Mouse (Mus musculus) hindbrain, embryonic 13.5 days (tissue): ENCODE data around the gene Amotl1. TPM values are rescaled to one million over a fixed set of nuclear protein-coding genes. Genes with fewer than 3 reads are reported as not detected.
"Not testable (repeated sequence)": the region's sequence is repeated elsewhere in the genome, so short reads cannot be mapped to it uniquely, and the experiment has no call there.

Experiments used
- ATAC-seq: fragments of 200-750 bp; cut with Nextera tagmentation; 2 replicates; pipeline ENCODE4 v1.8.0; 2017; ENCODE audit warnings: moderate TSS enrichment; ENCODE audit not compliant: low FRiP score
- H3K27ac ChIP-seq: fragments of 300-500 bp; sonication (generic); 2 replicates; pipeline ENCODE4 v1.5.1; 2015; ENCODE audit warnings: inconsistent platforms, mild to moderate bottlenecking, moderate library complexity
- H3K27me3 ChIP-seq: fragments of 300-500 bp; sonication (generic); 2 replicates; pipeline ENCODE4 v1.6.1; 2015; ENCODE audit warnings: mild to moderate bottlenecking, inconsistent platforms
- H3K36me3 ChIP-seq: fragments of 300-500 bp; sonication (generic); 2 replicates; pipeline ENCODE4 v1.6.1; 2015; ENCODE audit warnings: mild to moderate bottlenecking, inconsistent platforms
- H3K4me1 ChIP-seq: fragments of 300-500 bp; sonication (generic); replicated peaks from 2 replicates; pipeline ENCODE4 v1.6.1; 2015; ENCODE audit warnings: inconsistent platforms
- H3K4me2 ChIP-seq: fragments of 300-500 bp; sonication (generic); 2 replicates; pipeline ENCODE4 v1.6.1; 2015; ENCODE audit warnings: inconsistent platforms, mild to moderate bottlenecking, moderate library complexity
- H3K4me3 ChIP-seq: fragments of 300-500 bp; sonication (generic); 2 replicates; pipeline ENCODE4 v1.5.1; 2015; ENCODE audit warnings: mild to moderate bottlenecking, inconsistent platforms
- H3K9ac ChIP-seq: fragments of 300-500 bp; sonication (generic); 2 replicates; pipeline ENCODE4 v1.6.1; 2015; ENCODE audit warnings: mild to moderate bottlenecking, inconsistent platforms
- H3K9me3 ChIP-seq: fragments of 300-500 bp; sonication (generic); 2 replicates; pipeline ENCODE4 v1.6.1; 2016; ENCODE audit warnings: inconsistent platforms
- WGBS: fragments of 180-500 bp; shearing (Covaris S2); methylation state at CpG from one replicate; pipeline ENCODE4 v1.1.7; 2015; 5-methylcytosine and 5-hydroxymethylcytosine counted together
- polyA plus RNA-seq: library from polyadenylated mRNA; unstranded; fragments of >200 nt; fragmentation: Nextera tagmentation; extraction: Ambion mirVana; gene quantifications from 2 replicates; pipeline ENCODE4 v1.2.1, GENCODE M21; 2015

Amotl1 gene
- 8.8 and 10.4 TPM in 2 replicates for polyA plus RNA-seq

DNA sequence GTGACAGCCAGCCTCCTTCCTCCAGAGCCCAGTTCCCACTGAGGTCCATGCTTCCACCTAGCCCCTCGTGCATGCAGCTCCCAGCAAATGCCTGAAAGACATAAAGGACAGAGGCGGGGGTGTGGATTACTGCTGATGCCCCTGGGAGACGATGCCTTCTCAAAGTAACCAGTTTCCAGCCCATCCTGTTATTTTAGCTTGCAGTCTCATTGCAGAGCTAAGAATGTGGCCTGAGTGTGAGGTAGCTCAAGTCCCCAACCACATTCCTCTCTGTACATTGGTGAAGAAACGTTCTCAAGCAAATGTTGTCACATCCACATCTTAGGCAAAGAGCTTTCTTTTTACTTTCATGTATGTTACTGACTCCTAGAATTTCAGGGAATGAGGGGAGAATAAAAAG, at the start of gene Amotl1:
Amotl1 (minus strand) TSS at position 101 of the 400 bp plus-strand sequence.
- Histone ChIP-seq H3K4me1 (peaks cover 30% of the 10 kb centered on the region), H3K9ac (no peak within 1 kb of the TSS), H3K27ac (no peak within 1 kb of the TSS), H3K36me3 (no peaks in the 10 kb centered on the region), H3K4me3 (no peak within 1 kb of the TSS), H3K27me3 (no peaks in the 10 kb centered on the region), H3K9me3 (no peaks in the 10 kb centered on the region), H3K4me2 (no peak within 1 kb of the TSS)
- WGBS = 58% methylated on average over 4 of the region's 4 CpGs
- ATAC-seq = no peak

DNA sequence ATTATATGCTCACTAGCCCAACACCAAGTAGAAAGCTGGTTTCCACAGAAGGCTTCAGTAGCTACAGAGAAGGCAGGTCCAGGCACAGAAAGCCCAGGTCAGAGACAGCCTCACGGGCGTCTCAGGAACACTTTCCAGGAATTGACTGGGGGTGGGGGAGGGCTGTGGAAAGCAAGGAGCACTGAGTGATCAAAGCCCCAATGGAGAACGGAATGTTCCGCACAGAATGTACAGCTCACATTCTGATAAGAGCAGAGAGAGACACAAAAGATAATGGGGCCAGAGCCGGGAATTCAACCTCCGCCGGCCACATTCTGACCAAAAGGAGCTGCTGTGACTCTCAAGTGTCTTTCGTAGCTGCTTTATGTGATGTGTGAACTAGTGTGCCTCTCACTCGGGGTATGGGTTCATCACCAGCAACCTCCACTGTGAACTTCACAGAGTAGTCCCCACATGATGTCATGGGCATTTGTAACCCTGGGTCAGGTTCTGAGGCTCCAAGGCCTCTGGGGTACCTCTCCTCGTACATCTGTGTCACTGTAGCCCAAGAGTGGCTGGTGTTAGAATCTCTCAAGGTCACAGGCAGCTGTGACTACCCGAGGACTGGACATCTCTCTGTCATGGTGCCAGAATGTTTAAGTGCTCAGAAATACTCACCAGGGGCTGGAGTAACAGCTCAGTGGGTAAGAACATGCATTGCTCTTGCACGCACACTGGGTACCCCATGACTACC, 44.7 kb upstream of the Amotl1 start:
- Histone ChIP-seq H3K9me3 (no peaks in the 10 kb centered on the region), H3K4me2 (no peak overlapping the region), H3K36me3 (no peaks in the 10 kb centered on the region), H3K4me1 (no peaks in the 10 kb centered on the region), H3K27ac (no peak overlapping the region), H3K4me3 (no peak overlapping the region), H3K9ac (no peak overlapping the region), H3K27me3 (no peaks in the 10 kb centered on the region)
- no peak for ATAC-seq
- 79% methylated on average over 12 of the region's 12 CpGs for WGBS

DNA sequence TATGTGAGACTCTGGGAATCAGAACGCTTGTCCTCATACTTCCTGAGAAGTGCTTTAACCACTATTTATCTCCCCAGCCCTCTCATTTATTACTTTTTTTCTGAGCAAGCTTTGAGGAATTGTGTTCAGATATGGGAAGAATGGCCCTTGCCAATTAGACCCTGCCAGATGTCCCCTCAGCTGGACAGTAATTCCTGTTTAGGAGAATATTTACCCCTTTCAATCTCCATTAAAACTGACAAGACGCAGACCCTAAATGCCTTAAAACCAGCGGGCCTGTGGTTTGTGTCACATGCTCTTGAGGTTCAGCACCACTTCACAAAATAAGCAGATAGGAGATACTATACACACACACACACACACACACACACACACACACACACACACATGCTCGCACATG, 39.5 kb upstream of the Amotl1 start:
- no peak overlapping the region for H3K27ac ChIP-seq
- H3K4me3 ChIP-seq = no peak overlapping the region
- no peaks in the 10 kb centered on the region for H3K27me3 ChIP-seq
- H3K9me3 ChIP-seq = no peaks in the 10 kb centered on the region
- H3K9ac ChIP-seq = no peak overlapping the region
- no peak overlapping the region for H3K4me2 ChIP-seq
- no peaks in the 10 kb centered on the region for H3K36me3 ChIP-seq
- ATAC-seq = no peak
- no peaks in the 10 kb centered on the region for H3K4me1 ChIP-seq
- 72% methylated on average over 4 of the region's 4 CpGs for WGBS

DNA sequence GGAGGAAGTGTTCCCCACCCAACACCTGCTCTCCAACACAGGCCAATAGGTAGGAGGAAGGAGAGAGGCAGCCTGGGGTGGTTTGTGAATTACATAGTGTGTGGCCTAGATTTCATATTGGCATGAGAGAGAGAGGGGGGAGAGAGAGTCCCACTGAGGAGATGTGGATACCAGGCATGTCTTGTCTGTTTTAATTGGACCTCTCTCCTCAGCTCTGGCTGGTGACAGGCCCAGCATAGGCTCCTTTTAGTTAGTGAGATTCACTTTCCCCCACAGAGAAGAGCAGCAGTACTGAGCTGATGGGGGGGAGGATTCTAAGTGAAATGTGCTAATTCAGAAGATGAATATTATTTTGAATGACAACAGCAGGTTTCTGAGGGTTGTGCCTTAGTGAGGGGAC, 37.9 kb upstream of the Amotl1 start:
- H3K36me3 ChIP-seq = no peaks in the 10 kb centered on the region
- H3K27me3 ChIP-seq = no peaks in the 10 kb centered on the region
- H3K4me3 ChIP-seq = no peak overlapping the region
- H3K4me2 ChIP-seq = no peak overlapping the region
- no peak overlapping the region for H3K27ac ChIP-seq
- no peaks in the 10 kb centered on the region for H3K4me1 ChIP-seq
- H3K9ac ChIP-seq = no peak overlapping the region
- no peak for ATAC-seq
- H3K9me3 ChIP-seq = no peaks in the 10 kb centered on the region

DNA sequence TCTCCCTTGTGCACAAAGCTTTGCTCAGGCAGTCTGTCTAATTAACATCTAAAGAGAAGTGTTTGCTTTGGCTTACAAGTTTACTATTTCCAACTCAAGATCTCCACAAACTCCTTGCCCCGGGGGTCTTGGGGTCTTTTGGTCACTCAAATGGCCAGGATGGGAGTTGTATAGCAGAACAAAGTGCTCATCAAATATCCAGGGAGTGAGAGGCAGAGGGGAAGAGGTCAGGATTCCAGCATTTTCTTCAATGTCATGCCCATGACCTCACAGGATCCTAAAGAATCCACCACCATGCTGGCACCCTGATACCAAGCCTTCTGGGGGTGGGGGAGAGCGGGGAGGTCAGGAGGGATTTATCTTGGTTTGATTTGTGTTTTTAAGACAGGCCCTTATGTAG, 35.7 kb upstream of the Amotl1 start:
- no peak for ATAC-seq
- 46% methylated on average over 2 of the region's 2 CpGs for WGBS

DNA sequence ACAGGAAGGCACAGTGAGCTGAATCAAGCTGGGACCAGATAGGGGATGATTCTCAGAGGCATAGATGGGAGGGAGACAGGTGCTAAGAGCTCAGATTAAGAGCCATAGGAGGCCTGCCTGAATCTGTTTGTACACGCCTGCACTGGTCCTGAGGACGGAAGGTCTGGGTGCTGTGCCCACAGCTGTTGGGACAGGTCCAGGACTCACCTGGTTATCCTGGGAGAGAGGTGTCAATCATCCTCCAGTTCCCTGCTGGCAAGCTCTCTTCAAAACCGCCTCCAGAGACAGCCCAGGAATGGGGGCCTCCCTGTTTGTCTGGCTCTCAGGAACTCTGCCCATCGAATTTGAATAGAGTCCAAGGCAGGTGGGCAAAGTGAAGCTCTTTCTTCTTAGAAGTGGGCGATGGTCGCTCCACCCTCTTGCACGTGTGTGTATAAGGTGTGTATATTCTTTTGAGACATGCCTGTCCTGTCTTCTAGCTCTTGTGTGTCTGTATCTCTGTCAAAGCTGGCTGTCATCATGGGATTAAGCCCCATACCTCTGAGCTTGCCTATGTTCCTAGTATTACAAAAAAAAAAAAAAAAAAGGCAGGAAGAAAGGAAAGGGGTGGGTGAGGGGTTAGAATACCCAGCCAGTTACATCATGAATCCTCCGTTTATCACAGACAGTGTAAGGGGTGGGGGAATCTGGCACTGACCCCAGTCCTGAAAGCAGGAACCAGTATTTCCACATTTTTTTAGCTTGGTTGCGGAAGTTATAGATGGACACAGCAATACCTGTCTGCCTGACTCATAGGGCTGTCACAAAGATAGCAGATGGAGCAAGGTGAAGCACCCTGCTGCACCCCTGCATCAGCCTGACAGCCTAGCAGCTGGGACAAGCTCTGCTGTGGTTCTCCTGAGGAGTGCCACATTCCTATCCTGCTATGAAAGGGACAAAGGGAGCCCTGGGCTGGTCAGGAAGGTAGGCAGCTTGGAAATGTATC, 31.1 kb upstream of the Amotl1 start:
- whole genome bisulfite sequencing = 59% methylated on average over 9 of the region's 9 CpGs
- Histone ChIP-seq H3K4me2 (no peak overlapping the region), H3K4me1 (0 out of 2 replicates have a peak, but pooled peaks cover 3% of the 10 kb centered on the region), H3K27me3 (no peaks in the 10 kb centered on the region), H3K9me3 (no peaks in the 10 kb centered on the region), H3K36me3 (no peaks in the 10 kb centered on the region), H3K4me3 (no peak overlapping the region), H3K9ac (no peak overlapping the region), H3K27ac (no peak overlapping the region)
- ATAC-seq = no peak

More for the DNA sequence above, 35.7 kb upstream of the Amotl1 start:
- Histone ChIP-seq H3K4me2 (no peak overlapping the region), H3K36me3 (no peaks in the 10 kb centered on the region), H3K27ac (no peak overlapping the region), H3K9me3 (no peaks in the 10 kb centered on the region), H3K27me3 (no peaks in the 10 kb centered on the region), H3K4me3 (no peak overlapping the region), H3K9ac (no peak overlapping the region), H3K4me1 (0 out of 2 replicates have a peak, but pooled peaks cover 3% of the 10 kb centered on the region)

DNA sequence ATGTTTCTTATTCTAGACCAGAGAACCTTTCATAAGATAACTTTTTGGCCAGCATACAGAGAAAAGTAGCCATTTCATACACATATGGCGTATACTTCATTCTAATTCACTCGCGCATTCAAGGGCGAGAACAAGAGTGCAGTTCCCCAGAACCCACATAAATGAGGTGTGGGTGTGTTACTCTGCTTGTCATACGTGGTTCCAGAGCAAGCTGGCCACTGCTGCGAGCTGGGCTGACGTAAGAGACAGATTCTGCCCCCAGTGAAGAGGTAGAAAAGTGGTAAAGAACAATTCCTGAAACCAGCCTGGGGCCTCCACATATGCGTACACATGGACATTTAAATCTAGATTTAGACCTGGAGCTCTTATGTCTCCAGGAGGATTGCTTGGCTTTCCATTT, 29.6 kb upstream of the Amotl1 start:
- no peaks in the 10 kb centered on the region for H3K36me3 ChIP-seq
- H3K9ac ChIP-seq = no peak overlapping the region
- no peak overlapping the region for H3K4me3 ChIP-seq
- no peaks in the 10 kb centered on the region for H3K27me3 ChIP-seq
- no peak for ATAC-seq
- 0 out of 2 replicates have a peak, but pooled peaks cover 3% of the 10 kb centered on the region for H3K4me1 ChIP-seq
- H3K4me2 ChIP-seq = no peak overlapping the region
- H3K9me3 ChIP-seq = no peaks in the 10 kb centered on the region
- 94% methylated on average over 8 of the region's 8 CpGs for WGBS
- no peak overlapping the region for H3K27ac ChIP-seq

DNA sequence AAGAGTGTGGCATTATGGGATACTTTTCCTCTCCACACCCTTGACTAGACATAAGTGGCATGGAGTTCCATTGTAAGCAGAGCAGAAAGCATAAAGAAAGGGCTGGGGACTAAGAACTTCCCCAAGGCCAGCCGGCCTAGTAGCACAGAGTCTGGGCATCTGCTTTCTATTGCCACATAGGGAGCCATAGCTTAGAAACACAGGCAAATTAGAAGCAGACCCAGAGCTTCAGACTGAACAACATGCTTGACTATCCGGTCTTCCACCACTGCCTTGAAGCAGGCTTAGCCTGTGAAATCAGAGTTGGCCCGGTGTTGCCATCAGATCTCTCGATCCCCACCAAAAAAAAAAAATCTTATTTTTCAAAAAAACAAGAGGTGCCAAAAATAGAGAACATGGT, 28.3 kb upstream of the Amotl1 start:
- no peak overlapping the region for H3K4me3 ChIP-seq
- no peaks in the 10 kb centered on the region for H3K36me3 ChIP-seq
- 0 out of 2 replicates have a peak, but pooled peaks cover 3% of the 10 kb centered on the region for H3K4me1 ChIP-seq
- no peak overlapping the region for H3K27ac ChIP-seq
- no peak overlapping the region for H3K9ac ChIP-seq
- no peak for ATAC-seq
- H3K27me3 ChIP-seq = no peaks in the 10 kb centered on the region
- no peak overlapping the region for H3K4me2 ChIP-seq
- H3K9me3 ChIP-seq = no peaks in the 10 kb centered on the region
- 82% methylated on average over 4 of the region's 4 CpGs for WGBS

DNA sequence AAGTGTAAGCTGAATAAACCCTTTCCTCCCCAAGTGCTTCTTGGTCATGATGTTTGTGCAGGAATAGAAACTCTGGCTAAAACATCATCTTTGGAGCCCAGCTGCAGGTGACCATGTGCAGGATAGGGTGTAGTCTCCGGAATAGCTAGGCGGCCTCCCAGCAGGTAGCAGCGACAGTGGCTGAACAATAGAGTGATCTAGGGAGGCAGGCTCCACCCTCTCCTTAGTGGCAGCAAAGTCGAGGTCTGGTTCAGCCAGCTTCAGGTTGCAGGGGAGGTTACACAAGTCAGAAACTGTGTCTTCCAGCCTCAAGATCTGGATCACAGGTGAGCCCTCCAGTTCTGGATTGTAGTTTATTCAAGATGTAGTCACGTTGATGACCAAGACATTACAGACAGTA, 27.1 kb upstream of the Amotl1 start:
- WGBS = 36% methylated on average over 5 of the region's 5 CpGs

DNA sequence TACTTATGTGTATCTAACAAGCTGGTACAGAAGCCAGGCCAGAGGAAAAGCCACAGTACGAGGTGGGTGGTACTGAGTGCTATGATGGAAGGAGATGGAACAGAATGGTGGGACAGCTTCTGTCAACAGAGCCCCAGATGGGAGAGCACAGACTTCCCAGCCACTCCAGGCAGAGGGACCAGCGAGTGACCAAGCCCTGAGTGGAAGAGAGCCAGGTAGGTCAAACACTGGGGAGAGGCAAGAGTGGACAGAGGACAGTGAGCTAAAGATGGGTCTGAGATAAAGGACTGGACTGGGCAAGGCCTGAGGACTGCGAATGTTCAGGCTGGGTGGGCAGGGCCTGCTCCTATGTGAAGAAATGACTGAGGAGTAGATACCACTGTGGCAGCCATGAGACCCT, 23.5 kb upstream of the Amotl1 start:
- Histone ChIP-seq H3K9ac (no peak overlapping the region), H3K27me3 (no peaks in the 10 kb centered on the region), H3K36me3 (no peaks in the 10 kb centered on the region), H3K27ac (no peak overlapping the region), H3K4me2 (no peak overlapping the region), H3K4me1 (no peaks in the 10 kb centered on the region), H3K9me3 (no peaks in the 10 kb centered on the region), H3K4me3 (no peak overlapping the region)
- no peak for ATAC-seq
- WGBS = 89% methylated on average over 3 of the region's 3 CpGs

More for the DNA sequence above, 27.1 kb upstream of the Amotl1 start:
- not testable (repeated sequence) for ATAC-seq, H3K4me3 ChIP-seq, H3K27ac ChIP-seq, H3K9ac ChIP-seq, H3K9me3 ChIP-seq, H3K4me1 ChIP-seq, H3K36me3 ChIP-seq, H3K4me2 ChIP-seq, H3K27me3 ChIP-seq

DNA sequence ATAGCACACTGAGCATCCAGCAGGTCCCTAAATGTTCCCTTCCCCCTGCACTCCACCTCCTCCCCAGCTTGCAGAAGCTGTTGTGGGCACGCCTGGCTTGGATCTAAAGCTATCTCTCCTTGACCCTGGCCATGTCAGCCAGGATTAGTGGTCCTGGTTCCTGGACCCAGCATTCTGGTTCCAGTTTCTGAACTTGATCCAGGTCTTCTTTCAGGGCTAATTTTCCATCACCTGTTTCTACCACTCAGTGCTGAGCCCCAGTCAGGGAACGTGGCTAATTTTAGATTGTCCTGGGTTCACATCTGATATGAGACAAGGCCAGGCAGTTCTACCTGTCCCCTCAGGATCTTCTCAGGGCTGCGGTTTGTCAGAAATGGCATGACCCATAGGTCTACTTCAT, 21.2 kb upstream of the Amotl1 start:
- Histone ChIP-seq H3K4me2 (no peak overlapping the region), H3K9ac (no peak overlapping the region), H3K4me3 (no peak overlapping the region), H3K4me1 (no peaks in the 10 kb centered on the region), H3K27me3 (no peaks in the 10 kb centered on the region), H3K9me3 (no peaks in the 10 kb centered on the region), H3K36me3 (no peaks in the 10 kb centered on the region), H3K27ac (no peak overlapping the region)
- WGBS = 87% methylated on average over 3 of the region's 3 CpGs
- no peak for ATAC-seq

DNA sequence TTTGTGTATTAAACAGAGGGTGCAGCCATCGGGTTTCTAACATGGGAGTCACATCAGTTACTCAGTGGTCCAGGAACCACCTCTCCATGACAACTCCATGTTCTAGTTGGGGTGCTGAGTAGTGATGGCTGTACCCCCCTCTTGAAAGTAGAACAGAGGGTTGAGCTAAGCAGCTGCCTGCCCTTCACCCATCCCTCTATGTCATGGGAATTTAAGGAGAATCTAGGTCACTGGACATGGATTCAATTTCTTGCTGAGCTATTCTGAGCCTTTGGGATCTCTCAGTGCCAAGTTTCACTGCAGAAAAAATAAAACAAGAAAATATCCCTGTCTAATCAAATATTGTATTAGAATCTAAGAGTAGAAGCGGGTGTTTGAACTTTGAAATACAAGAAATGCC, 18.7 kb upstream of the Amotl1 start:
- no peak for ATAC-seq
- no peak overlapping the region for H3K4me2 ChIP-seq
- H3K36me3 ChIP-seq = no peaks in the 10 kb centered on the region
- no peak overlapping the region for H3K4me3 ChIP-seq
- no peaks in the 10 kb centered on the region for H3K27me3 ChIP-seq
- WGBS = 92% methylated on average over 2 of the region's 2 CpGs
- no peaks in the 10 kb centered on the region for H3K9me3 ChIP-seq
- no peak overlapping the region for H3K27ac ChIP-seq
- H3K9ac ChIP-seq = no peak overlapping the region
- no peaks in the 10 kb centered on the region for H3K4me1 ChIP-seq
